Mouse (Mus musculus): ENCODE results near the gene Lax1. TPM values are rescaled to one million over a fixed set of nuclear protein-coding genes. Genes with fewer than 3 reads are reported as not detected.

Gene Lax1
- total and polyA plus RNA-seq, 3 experiments = 0.04 TPM; not detected in 2

DNA sequence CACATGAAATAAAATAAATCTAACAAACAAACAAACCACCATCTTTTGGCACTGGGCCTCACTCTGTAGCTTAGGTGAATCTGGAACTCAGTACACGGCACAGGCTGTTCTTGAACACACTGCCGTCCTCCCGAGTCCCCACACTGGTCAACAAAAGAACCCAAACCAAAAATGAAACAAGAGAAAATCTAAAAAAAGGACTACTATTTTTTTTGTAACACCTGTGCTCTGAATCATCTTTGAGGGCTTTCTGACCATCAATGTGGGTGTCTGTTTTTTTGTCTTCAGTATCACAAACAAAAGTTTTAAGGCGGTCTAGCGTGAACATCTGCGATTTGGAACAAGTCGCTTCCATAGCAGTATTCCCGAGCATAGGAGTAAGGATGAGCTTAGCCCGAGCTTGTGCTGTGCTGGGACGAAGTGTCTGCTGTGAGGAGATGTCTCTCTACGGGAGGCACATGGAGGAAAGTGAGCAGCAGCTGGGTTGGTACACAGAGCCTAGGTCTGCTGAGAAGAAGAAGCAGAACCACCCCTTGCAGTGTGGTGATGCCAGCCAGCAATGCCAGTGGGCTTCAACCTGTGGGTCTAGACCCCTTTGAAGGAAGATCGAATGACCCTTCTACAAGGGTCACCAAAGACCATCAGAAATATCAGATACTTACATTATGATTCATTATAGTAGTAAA lies 8.2 kb upstream of the Lax1 start:
- Histone ChIP-seq H3K79me2 (ENCODE audit: control insufficient read depth, insufficient read depth, low read length, poor library complexity) (no peaks in the 10 kb centered on the region), H3K9me3 (replicated peaks; ENCODE audit: insufficient read depth, low read length) (no peaks in the 10 kb centered on the region), H3K4me1 (ENCODE audit: control insufficient read depth in 1 of 2, insufficient read depth in 2 of 2, low read length in 2 of 2) (no peaks in the 10 kb centered on the region), H3K4me3 (ENCODE audit: control insufficient read depth in 1 of 2, insufficient read depth in 1 of 2, low read depth in 2 of 2, low read length in 2 of 2) (no peak overlapping the region), H3K9ac (ENCODE audit: control insufficient read depth, low read depth, low read length, poor library complexity, severe bottlenecking) (no peak overlapping the region), H3K27me3 (ENCODE audit: control insufficient read depth in 1 of 2, insufficient read depth in 2 of 2, low read length in 2 of 2) (no peaks in the 10 kb centered on the region), H3K36me3 (ENCODE audit: control insufficient read depth in 1 of 2, insufficient read depth in 2 of 2, low read length in 2 of 2) (no peaks in the 10 kb centered on the region), H3K27ac (ENCODE audit: control insufficient read depth, low read depth, low read length) (no peak overlapping the region)
- DNase-seq (ENCODE audit: low read depth, low spot score) = no peak
- no peak for TF ChIP-seq MEF2A (IDR thresholded peaks at IDR 0.05; ENCODE audit: extremely low read depth, insufficient replicate concordance, low read depth, low read length, poor library complexity, severe bottlenecking)
- TF ChIP-seq CHD1 (IDR thresholded peaks at IDR 0.05; ENCODE audit: low read depth, low read length) = no peak
- TF ChIP-seq ELF1 (IDR thresholded peaks at IDR 0.05; ENCODE audit: low read depth, low read length) = no peak
- TF ChIP-seq CTCF (IDR thresholded peaks at IDR 0.05 in 2 of 3, conservative IDR thresholded peaks at IDR 0.05 in 1 of 3; ENCODE audit: control insufficient read depth in 1 of 3, insufficient read depth in 1 of 3, low read depth in 2 of 3, low read length in 3 of 3, poor library complexity in 1 of 3, severe bottlenecking in 1 of 3) = no peak
- no peak for TF ChIP-seq MAFK (IDR thresholded peaks at IDR 0.05; ENCODE audit: borderline replicate concordance, low read depth, low read length)
- TF ChIP-seq TCF12 (IDR thresholded peaks at IDR 0.05; ENCODE audit: low read depth, low read length) = no peak
- TF ChIP-seq NRF1 (IDR thresholded peaks at IDR 0.05; ENCODE audit: insufficient read depth, low read depth, low read length, poor library complexity, severe bottlenecking) = no peak
- TF ChIP-seq ETS1 (IDR thresholded peaks at IDR 0.05; ENCODE audit: low read depth, low read length) = no peak
- no peak for TF ChIP-seq MAZ (IDR thresholded peaks at IDR 0.05; ENCODE audit: low read depth, low read length)

DNA sequence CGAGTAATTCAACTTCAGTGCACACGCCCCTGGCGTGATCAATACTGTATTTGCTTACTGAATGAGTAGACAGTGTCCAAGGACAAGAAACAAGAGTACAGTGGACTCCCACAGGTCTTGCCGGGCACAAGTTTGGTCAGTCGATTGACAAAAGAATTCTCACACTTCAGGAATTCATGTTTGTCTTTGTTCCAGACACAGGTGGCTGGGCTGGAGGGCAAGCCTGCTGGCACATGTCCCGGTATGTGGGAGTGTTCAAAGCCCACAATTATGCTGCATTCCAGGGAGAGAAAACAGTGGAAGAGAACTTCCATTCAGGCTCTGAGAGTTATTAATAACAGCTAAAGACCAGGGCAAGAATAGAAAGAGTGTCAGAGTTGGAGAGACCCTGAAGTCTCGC lies 6.0 kb upstream of the Lax1 start:
- no peak for DNase-seq (ENCODE audit: low read depth, low spot score)

DNA sequence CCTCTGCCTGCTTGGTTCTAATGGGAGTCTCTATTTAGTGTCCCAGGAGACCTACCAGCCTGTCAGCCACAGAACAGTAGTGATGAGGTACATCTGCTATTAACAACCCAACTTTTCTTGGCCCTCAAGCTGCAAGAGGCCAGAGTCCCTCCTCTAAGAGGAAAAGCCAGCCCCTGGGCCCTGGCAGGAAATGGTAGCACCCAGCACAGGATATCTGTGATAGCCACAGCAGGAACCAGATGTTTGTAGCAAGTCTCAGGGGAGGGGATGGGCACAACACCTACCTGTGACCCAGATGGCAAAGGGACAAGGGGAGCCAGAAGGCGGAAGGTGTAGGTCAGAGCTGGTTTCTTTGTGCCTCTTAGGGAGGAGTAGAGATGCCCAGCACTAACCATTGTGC lies 5.0 kb upstream of the Lax1 start:
- no peak for DNase-seq (ENCODE audit: low read depth, low spot score)
- Histone ChIP-seq H3K27me3 (ENCODE audit: control insufficient read depth in 1 of 2, insufficient read depth in 2 of 2, low read length in 2 of 2) (no peaks in the 10 kb centered on the region; a peak in 2 of 4 replicates), H3K9me3 (replicated peaks; ENCODE audit: insufficient read depth, low read length) (no peaks in the 10 kb centered on the region), H3K4me3 (ENCODE audit: control insufficient read depth in 1 of 2, insufficient read depth in 1 of 2, low read depth in 2 of 2, low read length in 2 of 2) (no peak overlapping the region), H3K36me3 (ENCODE audit: control insufficient read depth in 1 of 2, insufficient read depth in 2 of 2, low read length in 2 of 2) (no peaks in the 10 kb centered on the region), H3K9ac (ENCODE audit: control insufficient read depth, low read depth, low read length, poor library complexity, severe bottlenecking) (no peak overlapping the region), H3K4me1 (ENCODE audit: control insufficient read depth in 1 of 2, insufficient read depth in 2 of 2, low read length in 2 of 2) (no peaks in the 10 kb centered on the region), H3K79me2 (ENCODE audit: control insufficient read depth, insufficient read depth, low read length, poor library complexity) (no peaks in the 10 kb centered on the region), H3K27ac (ENCODE audit: control insufficient read depth, low read depth, low read length) (no peak overlapping the region)
- TF ChIP-seq NRF1 (IDR thresholded peaks at IDR 0.05; ENCODE audit: insufficient read depth, low read depth, low read length, poor library complexity, severe bottlenecking) (no peak), USF1 (IDR thresholded peaks at IDR 0.05; ENCODE audit: low read depth, low read length) (no peak), MAZ (IDR thresholded peaks at IDR 0.05; ENCODE audit: low read depth, low read length) (no peak), CHD2 (IDR thresholded peaks at IDR 0.05; ENCODE audit: low read length) (no peak), ZKSCAN1 (IDR thresholded peaks at IDR 0.05; ENCODE audit: low read depth, low read length) (no peak), MAFK (IDR thresholded peaks at IDR 0.05; ENCODE audit: borderline replicate concordance, low read depth, low read length) (no peak), ZC3H11A (IDR thresholded peaks at IDR 0.05; ENCODE audit: low read depth, low read length) (no peak), POLR2AphosphoS5 (IDR thresholded peaks at IDR 0.05; ENCODE audit: borderline replicate concordance, low read depth, low read length) (no peak), RAD21 (IDR thresholded peaks at IDR 0.05; ENCODE audit: low read depth, low read length) (no peak), CHD1 (IDR thresholded peaks at IDR 0.05; ENCODE audit: low read depth, low read length) (no peak), CTCF (IDR thresholded peaks at IDR 0.05 in 2 of 3, conservative IDR thresholded peaks at IDR 0.05 in 1 of 3; ENCODE audit: control insufficient read depth in 1 of 3, insufficient read depth in 1 of 3, low read depth in 2 of 3, low read length in 3 of 3, poor library complexity in 1 of 3, severe bottlenecking in 1 of 3) (no peak)

More for the DNA sequence above, 6.0 kb upstream of the Lax1 start:
- H3K79me2 ChIP-seq (ENCODE audit: control insufficient read depth, insufficient read depth, low read length, poor library complexity) = no peaks in the 10 kb centered on the region
- H3K27ac ChIP-seq (ENCODE audit: control insufficient read depth, low read depth, low read length) = no peak overlapping the region
- no peaks in the 10 kb centered on the region for H3K36me3 ChIP-seq (ENCODE audit: control insufficient read depth in 1 of 2, insufficient read depth in 2 of 2, low read length in 2 of 2)
- no peaks in the 10 kb centered on the region; a peak in 1 of 4 replicates for H3K27me3 ChIP-seq (ENCODE audit: control insufficient read depth in 1 of 2, insufficient read depth in 2 of 2, low read length in 2 of 2)
- H3K4me3 ChIP-seq (ENCODE audit: control insufficient read depth in 1 of 2, insufficient read depth in 1 of 2, low read depth in 2 of 2, low read length in 2 of 2) = no peak overlapping the region
- H3K4me1 ChIP-seq (ENCODE audit: control insufficient read depth in 1 of 2, insufficient read depth in 2 of 2, low read length in 2 of 2) = no peaks in the 10 kb centered on the region
- no peak overlapping the region for H3K9ac ChIP-seq (ENCODE audit: control insufficient read depth, low read depth, low read length, poor library complexity, severe bottlenecking)
- TF ChIP-seq MEF2A (IDR thresholded peaks at IDR 0.05; ENCODE audit: extremely low read depth, insufficient replicate concordance, low read depth, low read length, poor library complexity, severe bottlenecking) = no peak
- TF ChIP-seq SMC3 (IDR thresholded peaks at IDR 0.05; ENCODE audit: low read depth, low read length) = no peak
- no peak for TF ChIP-seq RAD21 (IDR thresholded peaks at IDR 0.05; ENCODE audit: low read depth, low read length)
- TF ChIP-seq ZC3H11A (IDR thresholded peaks at IDR 0.05; ENCODE audit: low read depth, low read length) = no peak
- TF ChIP-seq ETS1 (IDR thresholded peaks at IDR 0.05; ENCODE audit: low read depth, low read length) = no peak
- no peaks in the 10 kb centered on the region for H3K9me3 ChIP-seq (replicated peaks; ENCODE audit: insufficient read depth, low read length)
